Mouse (Mus musculus) ES-Bruce4 (cell line): ENCODE data around the gene Ntn5. TPM values are rescaled to one million over a fixed set of nuclear protein-coding genes. Genes with fewer than 3 reads are reported as not detected.
A peak's percentile ranks its signal among the peaks of the same experiment; 100 is the strongest.

Experiments used
- H3K27ac ChIP-seq: 2 replicates; pipeline ENCODE4 v1.5.1; 2012; ENCODE audit warnings: low read length, inconsistent platforms; ENCODE audit not compliant: insufficient read depth
- H3K27me3 ChIP-seq: 2 replicates; pipeline ENCODE4 v1.6.1; 2012; ENCODE audit warnings: mild to moderate bottlenecking, low read length, inconsistent platforms; ENCODE audit not compliant: control insufficient read depth, poor library complexity, insufficient read depth, severe bottlenecking
- H3K36me3 ChIP-seq: 2 replicates; pipeline ENCODE4 v1.6.1; 2012; ENCODE audit warnings: inconsistent platforms, mild to moderate bottlenecking, low read length, moderate library complexity; ENCODE audit not compliant: control insufficient read depth, poor library complexity, insufficient read depth, severe bottlenecking
- H3K4me1 ChIP-seq: one replicate; pipeline ENCODE4 v1.8.1; 2011; ENCODE audit warnings: low read length; ENCODE audit not compliant: control insufficient read depth, insufficient read depth
- H3K4me3 ChIP-seq: 2 replicates; pipeline ENCODE4 v1.5.1; 2011; ENCODE audit warnings: low read depth, mild to moderate bottlenecking, low read length
- H3K9ac ChIP-seq: 2 replicates; pipeline ENCODE4 v1.6.1; 2012; ENCODE audit warnings: low read depth, mild to moderate bottlenecking, inconsistent platforms; ENCODE audit not compliant: poor library complexity, severe bottlenecking
- H3K9me3 ChIP-seq: replicated peaks from 2 replicates; pipeline ENCODE4 v1.6.1; 2012; ENCODE audit warnings: mild to moderate bottlenecking, low read length, inconsistent platforms; ENCODE audit not compliant: control insufficient read depth, poor library complexity, insufficient read depth, severe bottlenecking
- CTCF ChIP-seq: IDR thresholded peaks from one replicate; pipeline ENCODE4 v1.8.1; 2011; ENCODE audit warnings: low read depth, low read length
- EP300 ChIP-seq: IDR thresholded peaks from 2 replicates; pipeline ENCODE4 v1.6.1; 2011; ENCODE audit warnings: low read depth, low read length; ENCODE audit not compliant: insufficient read depth
- POLR2A ChIP-seq: IDR thresholded peaks from one replicate; pipeline ENCODE4 v1.8.1; 2011; ENCODE audit warnings: low read length; ENCODE audit not compliant: insufficient read depth
- polyA plus RNA-seq: library from polyadenylated mRNA; stranded (reverse); fragments of >200 nt; gene quantifications from 2 replicates; pipeline ENCODE4 v1.2.4, GENCODE M21; 2011; ENCODE audit warnings: low read depth; ENCODE audit not compliant: missing spikeins, insufficient read depth, insufficient read length

The Ntn5 gene
- polyA plus RNA-seq, 1 experiment, result 0.51 TPM

DNA sequence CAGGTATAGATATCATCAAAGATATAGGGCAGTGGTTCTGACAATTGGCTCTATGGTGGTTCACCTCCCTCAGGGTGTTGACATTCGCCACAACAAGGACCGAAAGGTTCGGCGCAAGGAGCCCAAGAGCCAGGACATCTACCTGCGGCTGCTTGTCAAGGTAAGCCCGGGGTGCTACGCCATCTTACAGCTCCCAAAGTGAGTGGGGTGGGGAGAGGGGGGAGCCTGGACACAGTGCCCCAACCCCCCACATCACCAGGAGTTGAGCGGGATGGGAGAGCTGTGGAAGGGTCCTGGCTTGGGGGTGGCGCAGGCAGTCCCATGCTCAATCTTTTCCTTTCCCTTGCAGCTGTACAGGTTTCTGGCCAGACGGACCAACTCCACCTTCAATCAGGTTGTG lies 35.4 kb downstream of the Ntn5 start:
- Histone ChIP-seq H3K36me3 (peaks cover 32% of the 10 kb centered on the region), H3K9me3 (no peaks in the 10 kb centered on the region), H3K27ac (no peak overlapping the region), H3K27me3 (no peaks in the 10 kb centered on the region), H3K4me1 (no peaks in the 10 kb centered on the region), H3K9ac (peak overlapping the region; percentile 90), H3K4me3 (peak overlapping the region; percentile 93)
- TF ChIP-seq EP300 (no peak), POLR2A (no peak), CTCF (no peak)

DNA sequence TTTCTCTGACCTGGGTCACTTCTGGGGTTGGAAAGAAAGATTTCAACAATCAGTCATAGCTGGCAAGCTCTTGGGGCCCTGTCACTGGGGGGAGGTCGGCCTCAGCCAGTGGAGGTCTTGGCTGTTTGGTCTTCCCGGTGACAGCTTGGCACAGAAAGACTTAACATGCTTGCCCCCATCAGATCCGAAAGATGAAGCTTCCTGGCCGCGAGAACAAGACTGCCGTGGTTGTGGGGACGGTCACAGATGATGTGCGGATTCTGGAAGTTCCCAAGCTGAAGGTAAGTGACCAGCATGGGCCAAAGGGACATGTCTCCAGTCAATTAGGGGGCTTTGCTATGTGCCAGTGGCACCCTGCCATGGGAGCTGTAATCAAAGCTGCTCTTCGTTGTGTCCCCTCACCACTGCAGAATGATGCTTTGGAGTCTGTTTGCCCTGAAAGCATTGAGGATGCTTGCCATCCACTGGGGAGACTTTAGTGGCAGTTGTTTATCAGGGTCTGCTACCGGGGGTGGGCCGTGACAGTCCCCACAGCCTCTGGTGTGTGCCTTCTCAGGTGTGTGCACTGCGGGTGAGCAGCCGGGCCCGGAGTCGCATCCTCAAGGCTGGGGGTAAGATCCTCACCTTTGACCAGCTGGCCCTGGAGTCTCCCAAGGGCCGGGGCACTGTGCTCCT lies 36.1 kb downstream of the Ntn5 start:
- H3K27me3 ChIP-seq, result no peaks in the 10 kb centered on the region
- peak overlapping the region; percentile 93 for H3K4me3 ChIP-seq
- peak overlapping the region; percentile 90 for H3K9ac ChIP-seq
- no peak overlapping the region; the same call in 1 of the 2 replicates for H3K27ac ChIP-seq
- no peaks in the 10 kb centered on the region for H3K9me3 ChIP-seq
- H3K4me1 ChIP-seq, result no peaks in the 10 kb centered on the region
- TF ChIP-seq CTCF, result no peak
- TF ChIP-seq POLR2A, result no peak
- TF ChIP-seq EP300, result no peak
- H3K36me3 ChIP-seq, result peaks cover 32% of the 10 kb centered on the region

DNA sequence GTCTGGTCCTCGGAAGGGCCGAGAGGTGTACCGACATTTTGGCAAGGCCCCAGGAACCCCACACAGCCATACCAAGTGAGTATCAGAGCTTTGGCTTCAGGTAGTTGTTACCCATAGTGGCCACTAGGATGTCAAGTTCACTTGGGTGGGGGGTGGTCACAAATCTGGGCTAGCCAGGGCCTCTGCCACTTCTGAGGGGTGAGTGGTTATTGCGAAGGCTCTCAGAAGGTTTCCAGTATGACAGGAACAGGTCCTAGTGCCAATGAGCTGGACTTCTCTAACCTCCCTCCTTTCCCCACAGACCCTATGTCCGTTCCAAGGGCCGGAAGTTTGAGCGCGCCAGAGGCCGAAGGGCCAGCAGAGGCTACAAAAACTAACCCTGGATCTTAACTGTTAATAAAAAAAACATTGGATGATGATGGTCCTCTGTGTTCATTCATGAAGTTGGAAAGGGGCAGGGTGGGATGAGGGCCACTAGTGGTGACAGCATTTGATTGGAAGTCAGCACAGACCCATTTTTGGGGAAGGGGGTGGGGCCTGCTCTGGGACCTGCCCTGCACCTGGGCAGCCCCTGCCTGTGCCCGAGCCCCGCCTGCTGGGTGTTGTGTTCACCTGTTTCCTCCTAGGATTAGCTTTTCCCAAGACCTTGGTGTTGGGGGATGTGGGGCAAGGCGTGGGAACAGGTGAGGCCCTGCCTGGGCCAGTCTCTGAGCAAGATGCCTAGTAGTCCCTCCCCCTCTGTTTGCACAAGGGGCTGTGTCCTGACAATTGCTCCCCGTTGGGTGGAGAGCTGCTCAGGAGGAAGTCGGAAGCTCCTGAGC lies 36.8 kb downstream of the Ntn5 start, which contains the start of gene Fam83e:
Fam83e (plus strand) TSS at position 800 of the 821 bp plus-strand sequence.
- no peaks in the 10 kb centered on the region for H3K27me3 ChIP-seq
- H3K4me3 ChIP-seq, result peak within 1 kb of the TSS; percentile 93
- H3K4me1 ChIP-seq, result no peaks in the 10 kb centered on the region
- peak within 1 kb of the TSS; percentile 29; the same call in 1 of the 2 replicates for H3K27ac ChIP-seq
- peak within 1 kb of the TSS; percentile 90 for H3K9ac ChIP-seq
- no peaks in the 10 kb centered on the region for H3K9me3 ChIP-seq
- peaks cover 32% of the 10 kb centered on the region for H3K36me3 ChIP-seq
- TF ChIP-seq POLR2A (no peak), CTCF (peak; percentile 6), EP300 (0 out of 2 replicates have a peak, but pooled peaks have one; percentile 38)

DNA sequence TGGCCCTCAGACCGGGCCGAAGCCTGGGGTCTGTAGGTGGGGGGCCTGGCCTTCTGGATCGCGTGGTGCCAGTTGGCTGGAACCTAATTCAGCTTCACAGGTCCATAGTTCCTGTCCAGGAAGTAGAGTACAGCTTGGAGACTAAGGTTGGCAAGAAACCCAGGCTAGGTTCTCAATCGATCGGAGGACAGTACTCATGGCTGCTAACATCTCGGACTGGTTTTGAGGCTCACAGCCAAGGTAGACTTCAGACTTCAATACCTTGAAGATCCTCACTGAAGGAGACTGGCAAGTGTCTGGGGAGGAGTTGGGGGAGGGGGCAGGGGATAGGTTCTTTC lies 37.4 kb downstream of the Ntn5 start:
- Histone ChIP-seq H3K4me1 (no peaks in the 10 kb centered on the region), H3K9ac (0 out of 2 replicates have a peak overlapping the region, but pooled peaks have one; percentile 6), H3K36me3 (peaks cover 32% of the 10 kb centered on the region), H3K9me3 (no peaks in the 10 kb centered on the region), H3K4me3 (no peak overlapping the region), H3K27ac (peak overlapping the region; percentile 29; the same call in 1 of the 2 replicates), H3K27me3 (no peaks in the 10 kb centered on the region)
- TF ChIP-seq CTCF (no peak), EP300 (no peak), POLR2A (no peak)

DNA sequence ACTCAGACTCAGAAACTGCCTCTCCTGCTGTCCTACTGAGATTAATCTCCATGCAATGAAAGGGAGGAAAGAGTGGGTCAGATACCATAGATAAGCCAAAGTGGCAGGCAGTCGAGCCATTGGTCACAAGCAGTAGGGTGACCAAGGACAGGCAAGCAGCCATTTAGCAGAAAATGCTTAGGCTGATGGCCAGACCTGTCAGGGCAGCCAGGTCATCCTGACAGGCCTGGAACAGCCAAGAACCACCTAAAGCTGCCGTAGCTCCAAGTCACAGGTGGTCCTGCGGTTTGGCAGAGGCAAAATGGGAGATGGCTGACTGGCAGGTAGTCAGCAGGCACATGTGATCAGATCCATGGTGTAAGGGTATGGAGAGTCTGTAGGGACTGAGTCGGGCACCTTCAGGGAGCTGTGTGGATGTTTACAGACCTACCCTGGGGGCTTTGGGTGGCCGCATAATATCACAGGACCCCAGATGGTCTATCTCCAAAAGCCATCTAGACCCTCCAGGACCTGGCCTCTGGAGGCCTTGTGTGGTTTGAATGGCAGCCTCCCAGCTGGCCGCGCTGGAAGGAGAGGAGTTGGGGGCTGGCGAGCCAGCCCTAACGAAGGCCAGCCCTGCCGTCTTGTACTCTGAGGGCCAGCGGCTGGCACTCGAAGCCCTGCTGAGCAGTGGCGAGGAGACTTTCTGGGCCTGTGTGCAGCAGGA lies 38.0 kb downstream of the Ntn5 start:
- TF ChIP-seq POLR2A (no peak), EP300 (no peak), CTCF (no peak)
- Histone ChIP-seq H3K4me3 (no peak overlapping the region), H3K9ac (no peak overlapping the region), H3K36me3 (peaks cover 32% of the 10 kb centered on the region), H3K27ac (no peak overlapping the region), H3K4me1 (no peaks in the 10 kb centered on the region), H3K27me3 (no peaks in the 10 kb centered on the region), H3K9me3 (no peaks in the 10 kb centered on the region)
